Mouse (Mus musculus): Measurements from ENCODE around the gene Zdhhc22. TPM values are rescaled to one million over a fixed set of nuclear protein-coding genes. Genes with fewer than 3 reads are reported as not detected.

The Zdhhc22 gene
- polyA plus RNA-seq, 1 experiment from 2014 or later = not detected

DNA sequence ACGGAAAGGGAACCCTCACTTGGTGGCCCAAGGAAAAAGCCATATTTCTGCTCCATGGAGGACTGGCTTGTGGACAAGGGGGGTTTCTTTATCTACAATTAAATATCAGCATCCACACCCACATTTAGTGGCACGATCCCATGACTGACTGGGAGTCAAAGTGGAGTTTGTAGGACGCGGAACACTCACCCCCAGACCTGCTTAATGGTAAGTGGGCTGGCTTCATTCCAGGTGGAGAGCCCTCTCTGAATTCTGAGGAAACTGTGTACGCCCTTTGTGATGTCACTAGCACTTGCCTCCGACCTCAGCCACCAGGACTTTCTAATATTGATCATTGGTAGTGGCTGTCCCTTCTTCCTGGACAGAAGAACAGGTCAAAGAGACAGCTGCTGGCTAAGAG is 30.8 kb upstream of the Zdhhc22 start, which contains the start of gene Tmem63c:
Gene Tmem63c, plus strand, starts transcription at position 301 of the 400 bp plus-strand sequence.
- WGBS = 67% methylated on average over 6 of the region's 6 CpGs
- Histone ChIP-seq H3K36me3 (no peaks in the 10 kb centered on the region), H3K9ac (no peak within 1 kb of the TSS), H3K27ac (ENCODE audit: poor library complexity, severe bottlenecking) (no peak within 1 kb of the TSS), H3K9me3 (replicated peaks) (no peaks in the 10 kb centered on the region), H3K4me3 (no peak within 1 kb of the TSS), H3K27me3 (replicated peaks) (peaks cover 35% of the 10 kb centered on the region), H3K4me2 (no peak within 1 kb of the TSS), H3K4me1 (replicated peaks) (no peaks in the 10 kb centered on the region)
- ATAC-seq (ENCODE audit: insufficient number of reproducible peaks, low FRiP score) = no peak

DNA sequence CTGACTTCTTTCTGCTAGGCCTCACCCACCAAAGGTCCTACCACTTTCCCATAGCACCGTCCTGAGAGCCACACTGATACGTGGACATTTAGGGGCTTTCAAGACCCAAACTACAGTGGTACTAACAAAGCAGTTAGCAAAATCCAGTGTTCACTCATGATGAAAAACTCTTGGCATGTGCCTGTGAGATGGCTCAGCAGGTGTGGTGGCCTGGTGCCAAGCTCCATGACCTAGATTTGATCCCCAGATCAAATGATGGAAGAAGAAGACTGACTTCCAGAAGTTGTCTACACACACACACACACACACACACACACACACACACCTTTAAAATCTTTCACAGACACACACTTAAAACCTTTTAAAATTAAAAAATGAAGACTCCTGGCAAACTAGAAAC is 28.5 kb upstream of the Zdhhc22 start:
- Histone ChIP-seq H3K36me3 (no peaks in the 10 kb centered on the region), H3K4me3 (no peak overlapping the region), H3K9me3 (replicated peaks) (no peaks in the 10 kb centered on the region), H3K27me3 (replicated peaks) (peaks cover 16% of the 10 kb centered on the region), H3K27ac (ENCODE audit: poor library complexity, severe bottlenecking) (no peak overlapping the region), H3K4me1 (replicated peaks) (no peaks in the 10 kb centered on the region), H3K4me2 (no peak overlapping the region), H3K9ac (no peak overlapping the region)
- WGBS = 67% methylated on average over 2 of the region's 2 CpGs
- ATAC-seq (ENCODE audit: insufficient number of reproducible peaks, low FRiP score) = no peak

DNA sequence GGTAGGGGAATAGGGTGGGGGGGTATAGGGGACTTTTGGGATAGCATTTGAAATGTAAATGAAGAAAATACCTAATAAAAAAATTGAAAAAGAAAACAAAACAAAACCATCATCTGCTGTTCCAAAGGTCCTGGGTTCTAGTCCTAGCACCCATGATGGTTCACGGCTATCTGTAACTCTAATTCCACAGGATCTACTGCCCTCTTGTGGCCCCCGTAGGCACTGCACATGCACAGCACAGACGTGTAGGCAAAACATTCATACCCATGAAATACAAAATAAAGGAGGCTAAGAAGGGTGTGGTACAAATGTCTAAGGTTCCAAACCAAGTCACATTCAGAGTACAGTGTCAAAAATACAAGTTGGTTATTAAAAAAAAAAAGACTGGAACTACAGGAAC is 26.8 kb upstream of the Zdhhc22 start:
- Histone ChIP-seq H3K9me3 (replicated peaks) (no peaks in the 10 kb centered on the region), H3K9ac (no peak overlapping the region), H3K4me1 (replicated peaks) (no peaks in the 10 kb centered on the region), H3K4me3 (no peak overlapping the region), H3K36me3 (no peaks in the 10 kb centered on the region), H3K4me2 (no peak overlapping the region), H3K27me3 (replicated peaks) (0 out of 2 replicates have a peak, but pooled peaks cover 3% of the 10 kb centered on the region), H3K27ac (ENCODE audit: poor library complexity, severe bottlenecking) (no peak overlapping the region)
- no peak for ATAC-seq (ENCODE audit: insufficient number of reproducible peaks, low FRiP score)
- 44% methylated on average over 3 of the region's 3 CpGs for WGBS

DNA sequence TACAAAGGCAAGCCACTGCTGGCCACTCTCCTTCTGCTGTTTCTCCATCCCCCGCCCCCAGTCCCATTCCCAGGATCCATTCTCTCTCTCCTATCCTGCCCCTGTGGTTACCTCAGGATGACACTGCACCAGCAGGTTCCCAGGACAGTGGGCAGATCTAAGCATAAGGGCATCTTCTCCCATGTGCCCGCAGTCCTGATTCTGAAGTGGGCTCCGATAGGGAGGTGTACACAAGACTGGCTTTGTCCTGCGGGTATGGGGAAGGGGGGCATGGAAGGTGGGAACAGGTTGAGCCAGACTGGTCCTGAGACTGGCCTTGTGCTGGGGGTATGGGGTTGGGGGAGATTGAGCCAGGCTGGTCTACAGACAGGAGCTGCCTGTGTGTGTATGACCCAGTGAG is 14.4 kb upstream of the Zdhhc22 start:
- H3K27me3 ChIP-seq (replicated peaks) = peaks cover 21% of the 10 kb centered on the region
- peaks cover 9% of the 10 kb centered on the region for H3K4me1 ChIP-seq (replicated peaks)
- no peak overlapping the region for H3K27ac ChIP-seq (ENCODE audit: poor library complexity, severe bottlenecking)
- ATAC-seq (ENCODE audit: insufficient number of reproducible peaks, low FRiP score) = no peak
- WGBS = 83% methylated on average over 4 of the region's 4 CpGs
- no peak overlapping the region for H3K4me3 ChIP-seq
- H3K36me3 ChIP-seq = no peaks in the 10 kb centered on the region
- H3K9ac ChIP-seq = no peak overlapping the region
- no peaks in the 10 kb centered on the region for H3K9me3 ChIP-seq (replicated peaks)
- H3K4me2 ChIP-seq = no peak overlapping the region

DNA sequence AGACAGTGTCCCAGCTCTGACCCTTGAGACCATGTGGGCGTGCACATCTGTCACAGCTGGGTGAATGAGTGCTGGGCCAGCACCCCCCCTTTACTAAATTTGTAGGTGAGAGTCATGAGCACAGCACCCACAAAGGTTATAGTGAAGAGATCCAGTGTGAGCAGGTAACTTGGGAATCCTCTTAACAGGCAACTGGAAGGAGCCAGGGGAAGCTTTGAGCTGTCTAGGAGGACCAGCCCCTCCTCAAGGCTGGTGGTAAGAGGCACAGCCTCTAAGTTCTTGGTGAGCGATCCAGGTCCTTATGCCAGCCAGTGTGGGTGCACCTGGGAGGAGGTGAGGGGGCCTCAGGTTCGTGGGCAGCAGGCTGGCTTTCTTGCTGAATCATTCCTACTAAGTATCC is 13.4 kb upstream of the Zdhhc22 start:
- Histone ChIP-seq H3K36me3 (no peaks in the 10 kb centered on the region), H3K4me1 (replicated peaks) (peaks cover 14% of the 10 kb centered on the region), H3K9me3 (replicated peaks) (no peaks in the 10 kb centered on the region), H3K4me3 (no peak overlapping the region), H3K27me3 (replicated peaks) (peaks cover 15% of the 10 kb centered on the region), H3K9ac (no peak overlapping the region), H3K27ac (ENCODE audit: poor library complexity, severe bottlenecking) (no peak overlapping the region), H3K4me2 (no peak overlapping the region)
- 55% methylated on average over 3 of the region's 3 CpGs for WGBS
- ATAC-seq (ENCODE audit: insufficient number of reproducible peaks, low FRiP score) = no peak

DNA sequence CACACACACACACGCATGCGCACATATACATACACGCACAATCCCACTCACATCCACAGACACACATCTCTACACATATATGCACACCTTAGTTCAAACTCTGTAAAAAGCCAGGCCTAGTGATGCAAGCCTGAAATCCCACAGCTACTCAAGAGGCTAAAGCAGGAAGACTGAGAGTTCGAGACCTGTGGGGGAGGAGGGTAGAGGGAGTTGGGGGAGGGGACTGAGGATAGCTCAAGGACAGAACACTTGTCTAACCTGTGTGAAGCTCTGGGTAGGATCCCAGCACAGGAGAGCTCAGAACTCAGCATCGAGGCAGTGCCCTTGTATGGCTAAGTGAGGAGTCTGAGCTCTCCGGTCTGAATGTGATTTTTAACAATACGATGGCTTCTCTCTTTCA is 12.6 kb upstream of the Zdhhc22 start:
- Histone ChIP-seq H3K9ac (no peak overlapping the region), H3K36me3 (no peaks in the 10 kb centered on the region), H3K4me3 (no peak overlapping the region), H3K4me2 (no peak overlapping the region), H3K4me1 (replicated peaks) (peaks cover 14% of the 10 kb centered on the region), H3K27me3 (replicated peaks) (peaks cover 15% of the 10 kb centered on the region; the same call in 1 of the 2 replicates), H3K27ac (ENCODE audit: poor library complexity, severe bottlenecking) (no peak overlapping the region), H3K9me3 (replicated peaks) (no peaks in the 10 kb centered on the region)
- no peak for ATAC-seq (ENCODE audit: insufficient number of reproducible peaks, low FRiP score)
- 73% methylated on average over 7 of the region's 7 CpGs for WGBS

DNA sequence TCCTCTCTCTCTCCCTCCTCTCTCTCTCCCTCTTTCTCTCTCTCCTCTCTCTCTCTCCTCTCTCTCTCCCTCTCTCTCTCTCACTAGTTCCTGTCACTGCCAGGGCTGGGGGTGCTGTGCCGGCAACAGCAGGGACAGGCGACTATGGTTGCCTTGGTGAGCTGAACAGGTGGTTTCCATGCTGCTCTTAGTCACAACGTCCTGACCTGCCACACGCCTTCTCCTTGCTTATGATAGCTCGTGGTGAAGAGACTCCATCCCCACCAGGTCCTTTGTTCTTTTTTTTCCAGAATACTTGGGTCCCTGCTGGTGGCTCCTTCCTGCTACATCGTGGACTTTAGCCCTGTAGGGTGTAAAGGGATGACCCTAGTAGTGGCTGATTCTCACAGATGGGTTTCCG is 12.0 kb upstream of the Zdhhc22 start:
- no peaks in the 10 kb centered on the region for H3K9me3 ChIP-seq (replicated peaks)
- no peak overlapping the region for H3K27ac ChIP-seq (ENCODE audit: poor library complexity, severe bottlenecking)
- no peak overlapping the region for H3K4me3 ChIP-seq
- H3K4me1 ChIP-seq (replicated peaks) = peaks cover 14% of the 10 kb centered on the region
- ATAC-seq (ENCODE audit: insufficient number of reproducible peaks, low FRiP score) = no peak
- no peaks in the 10 kb centered on the region for H3K36me3 ChIP-seq
- no peak overlapping the region for H3K4me2 ChIP-seq
- H3K9ac ChIP-seq = no peak overlapping the region
- peaks cover 12% of the 10 kb centered on the region; the same call in 1 of the 2 replicates for H3K27me3 ChIP-seq (replicated peaks)
- WGBS = 54% methylated on average over 7 of the region's 7 CpGs

DNA sequence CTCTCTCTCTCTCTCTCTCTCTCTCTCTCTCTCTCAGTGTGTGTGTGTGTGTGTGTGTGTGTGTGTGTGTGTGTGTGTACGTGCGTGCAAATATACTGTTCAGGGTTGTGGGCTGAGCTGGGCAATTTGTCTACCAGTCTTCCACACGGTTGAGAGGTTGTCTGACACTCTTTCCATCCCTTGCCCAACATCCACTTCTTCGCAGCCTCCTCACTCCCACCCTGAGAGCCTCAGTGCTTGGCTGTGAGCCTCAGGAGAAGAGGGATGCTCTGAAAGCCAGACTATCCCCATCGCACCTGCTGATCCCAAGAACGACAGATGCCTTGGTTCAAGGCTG is 10.6 kb upstream of the Zdhhc22 start:
- H3K27me3 ChIP-seq (replicated peaks) = peaks cover 3% of the 10 kb centered on the region; the same call in 1 of the 2 replicates
- WGBS = 43% methylated on average over 6 of the region's 6 CpGs

DNA sequence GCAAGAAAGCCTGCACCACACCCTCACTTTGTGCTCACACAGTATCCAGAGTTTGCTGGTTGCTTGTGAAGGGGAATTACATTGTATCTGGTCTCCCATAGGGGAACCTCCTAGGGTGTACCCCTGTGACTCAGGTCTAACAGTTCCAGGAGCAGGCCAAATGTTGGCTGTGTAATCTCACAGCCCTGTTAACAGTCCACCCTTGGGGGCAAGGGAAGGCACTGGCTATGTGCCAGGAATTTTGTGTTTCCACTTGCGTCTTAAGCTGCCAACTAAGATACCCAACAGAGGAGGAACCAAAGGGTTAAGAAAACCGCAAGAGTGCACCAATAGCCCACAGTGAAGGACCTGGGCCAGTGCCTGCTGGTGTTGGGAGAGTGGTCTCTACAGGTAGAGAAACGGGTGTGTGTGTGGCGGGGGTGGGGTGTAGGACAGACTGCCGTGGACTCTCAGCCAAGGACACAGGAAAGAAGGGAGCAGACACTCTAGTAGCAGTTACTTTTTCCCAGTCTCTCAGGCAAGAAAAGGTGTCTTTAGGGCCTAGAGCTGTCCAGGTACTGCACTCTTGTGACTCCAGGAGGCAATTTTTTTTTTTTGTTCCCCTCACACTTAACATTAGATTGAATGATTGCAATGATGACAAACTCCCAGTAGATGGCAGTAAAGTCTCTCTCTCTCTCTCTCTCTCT is 10.1 kb upstream of the Zdhhc22 start:
- H3K27me3 ChIP-seq (replicated peaks) = peaks cover 3% of the 10 kb centered on the region; the same call in 1 of the 2 replicates
- peak overlapping the region; percentile 3; the same call in 1 of the 2 replicates for H3K4me2 ChIP-seq
- WGBS = 47% methylated on average over 5 of the region's 5 CpGs
- H3K4me3 ChIP-seq = no peak overlapping the region
- H3K9ac ChIP-seq = no peak overlapping the region
- no peak overlapping the region for H3K27ac ChIP-seq (ENCODE audit: poor library complexity, severe bottlenecking)
- no peaks in the 10 kb centered on the region for H3K36me3 ChIP-seq
- H3K9me3 ChIP-seq (replicated peaks) = no peaks in the 10 kb centered on the region
- ATAC-seq (ENCODE audit: insufficient number of reproducible peaks, low FRiP score) = no peak
- H3K4me1 ChIP-seq (replicated peaks) = peaks cover 14% of the 10 kb centered on the region

More for the DNA sequence above, 10.6 kb upstream of the Zdhhc22 start:
- no peak overlapping the region for H3K4me2 ChIP-seq
- H3K4me3 ChIP-seq = no peak overlapping the region
- no peaks in the 10 kb centered on the region for H3K36me3 ChIP-seq
- no peak overlapping the region for H3K9ac ChIP-seq
- peak; percentile 33; the same call in 1 of the 2 replicates for ATAC-seq (ENCODE audit: insufficient number of reproducible peaks, low FRiP score)
- H3K9me3 ChIP-seq (replicated peaks) = no peaks in the 10 kb centered on the region
- H3K27ac ChIP-seq (ENCODE audit: poor library complexity, severe bottlenecking) = no peak overlapping the region
- H3K4me1 ChIP-seq (replicated peaks) = peaks cover 14% of the 10 kb centered on the region

DNA sequence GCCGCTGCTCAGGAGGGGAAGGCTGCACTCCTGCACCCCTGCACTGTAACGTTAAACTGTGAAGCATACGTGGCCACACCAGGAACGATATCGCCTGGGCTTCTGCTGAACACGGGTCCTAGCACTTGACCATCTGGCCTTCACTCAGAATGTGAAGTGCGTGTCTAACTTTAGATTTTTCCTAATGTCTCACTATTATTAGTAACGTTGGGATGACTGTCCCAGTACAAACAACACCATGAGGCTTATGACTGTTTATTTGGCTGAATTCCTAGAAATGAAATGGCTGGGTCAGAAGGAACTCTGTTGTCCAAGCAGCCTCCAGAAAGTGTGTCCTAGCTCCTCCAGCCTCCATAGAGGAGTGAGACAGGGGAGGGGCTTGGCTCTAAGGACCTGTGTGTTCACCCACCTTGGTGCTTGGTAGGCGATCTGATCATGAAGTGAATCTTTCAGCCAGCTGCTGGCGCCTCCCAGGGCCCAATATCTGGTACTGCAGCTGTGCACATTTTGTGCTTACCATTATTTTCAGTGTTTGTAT is 9.1 kb upstream of the Zdhhc22 start:
- H3K27ac ChIP-seq (ENCODE audit: poor library complexity, severe bottlenecking) = no peak overlapping the region
- peaks cover 14% of the 10 kb centered on the region for H3K4me1 ChIP-seq (replicated peaks)
- H3K27me3 ChIP-seq (replicated peaks) = 0 out of 2 replicates have a peak, but pooled peaks cover 3% of the 10 kb centered on the region
- no peak overlapping the region for H3K4me2 ChIP-seq
- 53% methylated on average over 10 of the region's 10 CpGs for WGBS
- H3K36me3 ChIP-seq = no peaks in the 10 kb centered on the region
- H3K4me3 ChIP-seq = no peak overlapping the region
- no peaks in the 10 kb centered on the region for H3K9me3 ChIP-seq (replicated peaks)
- no peak for ATAC-seq (ENCODE audit: insufficient number of reproducible peaks, low FRiP score)
- no peak overlapping the region for H3K9ac ChIP-seq

DNA sequence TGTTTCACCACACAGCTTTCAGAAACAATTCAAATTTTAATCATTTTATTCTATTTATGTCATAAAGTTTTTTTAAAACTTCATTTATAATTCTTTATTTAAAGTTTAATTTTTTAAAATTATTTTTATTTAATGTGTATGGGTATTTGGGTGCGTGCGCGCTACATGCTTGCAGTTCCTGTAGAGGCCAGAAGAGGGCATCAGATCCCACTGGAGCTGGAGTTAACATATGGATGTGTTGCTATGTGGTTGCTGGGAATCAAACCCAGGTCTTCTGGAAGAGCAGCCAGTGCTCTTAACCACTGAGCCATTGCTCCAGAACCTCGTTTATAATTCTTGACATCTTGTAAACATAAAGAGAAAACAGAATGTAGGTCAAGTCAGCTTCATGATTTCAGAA is 8.5 kb upstream of the Zdhhc22 start:
- H3K4me3 ChIP-seq = no peak overlapping the region
- H3K36me3 ChIP-seq = no peaks in the 10 kb centered on the region
- no peak overlapping the region for H3K27ac ChIP-seq (ENCODE audit: poor library complexity, severe bottlenecking)
- 82% methylated on average over 4 of the region's 4 CpGs for whole genome bisulfite sequencing
- no peak overlapping the region for H3K4me2 ChIP-seq
- peaks cover 14% of the 10 kb centered on the region for H3K4me1 ChIP-seq (replicated peaks)
- H3K27me3 ChIP-seq (replicated peaks) = 0 out of 2 replicates have a peak, but pooled peaks cover 4% of the 10 kb centered on the region
- H3K9ac ChIP-seq = no peak overlapping the region
- H3K9me3 ChIP-seq (replicated peaks) = no peaks in the 10 kb centered on the region
- ATAC-seq (ENCODE audit: insufficient number of reproducible peaks, low FRiP score) = no peak

Measured in heart, embryonic 12.5 days (tissue).